Mouse (Mus musculus) G1E (cell line): Measurements from ENCODE around the gene Ptprj.

ENCODE experiments used
- CTCF ChIP-seq: IDR thresholded peaks from 2 replicates; pipeline ENCODE4 v1.5.1; 2012; ENCODE audit warnings: low read depth, low read length, inconsistent platforms, mixed read lengths
- GATA1 ChIP-seq: IDR thresholded peaks from 2 replicates; pipeline ENCODE4 v1.6.1; 2012; ENCODE audit warnings: borderline replicate concordance, low read length, inconsistent platforms, mixed read lengths
- POLR2AphosphoS5 ChIP-seq: IDR thresholded peaks from 2 replicates; pipeline ENCODE4 v1.6.1; 2012; ENCODE audit warnings: low read depth, low read length, inconsistent platforms; ENCODE audit not compliant: insufficient replicate concordance
- TAL1 ChIP-seq: conservative IDR thresholded peaks from 2 replicates; pipeline ENCODE4 v1.6.1; 2012; ENCODE audit warnings: low read depth, low read length, inconsistent platforms, mixed read lengths

- TF ChIP-seq CTCF (no peak), POLR2AphosphoS5 (no peak), GATA1 (no peak), TAL1 (no peak)
These were observed 37.8 kb downstream of the Ptprj start for GRCm38 (mm10) chr2:90542656-90543055.
